Mouse (Mus musculus): ENCODE data around the gene Hsd17b13.
"Not testable (repeated sequence)": the region's sequence is repeated elsewhere in the genome, so short reads cannot be mapped to it uniquely, and the experiment has no call there.

The Hsd17b13 gene

DNA sequence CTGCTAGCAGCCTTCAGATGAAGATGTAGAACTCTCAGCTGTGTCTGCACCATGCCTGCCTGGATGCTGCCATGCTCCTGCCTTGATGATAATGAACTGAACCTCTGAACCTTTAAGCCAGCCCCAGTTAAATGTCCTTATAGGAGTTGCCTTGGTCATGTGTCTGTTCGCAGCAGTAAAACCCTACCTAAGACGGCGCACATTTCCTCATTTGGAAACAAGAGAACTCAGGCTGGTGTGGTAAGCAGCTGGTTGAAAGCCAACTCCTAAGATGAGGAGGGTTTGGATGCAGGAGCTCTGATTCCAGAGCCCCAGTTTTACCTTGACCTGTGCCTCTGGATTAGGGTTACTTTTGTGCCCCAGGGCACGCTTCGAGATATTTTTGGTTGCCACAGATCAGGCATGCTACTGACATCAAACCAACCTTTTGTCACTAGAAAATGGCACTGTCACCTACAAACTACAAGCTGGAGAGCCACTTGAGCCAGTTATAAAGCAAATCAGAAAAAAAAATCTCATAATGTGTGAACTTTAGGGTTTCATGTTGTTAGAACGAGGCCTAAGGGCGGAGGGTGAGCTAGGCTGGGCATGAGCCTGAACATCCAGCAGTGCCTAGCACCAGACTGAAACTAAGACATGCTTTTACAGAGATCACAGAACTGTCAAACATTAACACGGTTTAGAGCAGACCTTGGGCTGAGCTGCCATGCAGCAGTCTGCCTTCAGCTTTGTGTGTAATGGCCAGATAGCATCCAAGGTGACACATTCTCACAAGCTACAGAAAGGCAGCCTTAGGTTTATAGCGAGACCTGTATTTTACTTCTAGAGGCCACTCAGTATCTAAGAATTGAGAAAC is 3.7 kb upstream of the Hsd17b13 start:
- DNase-seq (ENCODE audit: low read depth, low spot score) = no peak

- no peak for DNase-seq (ENCODE audit: low read depth, low spot score)
These were observed 829 bp upstream of the Hsd17b13 start for GRCm38 (mm10) chr5:103977907-103978570.

DNA sequence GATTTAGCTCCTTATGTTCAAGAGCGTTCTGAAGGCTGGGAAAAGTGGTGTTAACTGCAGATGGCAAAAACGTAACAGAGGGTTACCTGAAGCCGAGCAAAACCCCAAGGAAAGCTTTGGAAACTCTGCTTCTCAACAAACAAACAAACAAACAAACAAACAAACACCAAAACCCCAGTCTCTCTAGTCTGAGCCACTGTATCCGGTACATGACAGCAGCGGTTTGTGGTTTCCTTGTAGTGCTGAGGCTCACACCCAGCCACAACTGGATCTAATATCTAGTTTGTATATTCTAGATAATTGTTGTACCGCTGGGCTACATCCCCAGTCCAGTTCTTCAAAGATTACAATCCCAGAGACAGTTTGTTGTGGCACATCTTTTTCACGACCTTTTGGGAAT is 1.5 kb downstream of the Hsd17b13 start:
- no peak for DNase-seq (ENCODE audit: low read depth, low spot score)

DNA sequence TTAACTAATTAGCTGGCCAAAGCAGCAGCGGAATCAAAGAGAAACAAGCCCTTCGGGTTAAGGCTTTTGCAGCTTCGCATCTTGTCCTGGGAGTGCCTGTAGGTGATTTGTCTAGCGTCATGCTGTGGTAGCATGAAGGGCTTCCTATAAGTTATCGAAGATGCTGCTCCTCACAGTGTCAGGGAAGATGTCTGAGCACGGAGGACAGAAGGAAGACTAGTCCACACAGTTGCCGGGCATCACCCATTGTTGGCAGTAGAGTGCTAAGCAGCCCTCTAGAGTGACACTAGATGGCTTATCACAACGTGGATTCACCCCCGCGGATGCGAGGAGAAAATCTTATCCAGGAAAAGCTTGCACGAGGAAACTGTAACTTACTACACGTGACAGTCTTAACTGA is 4.4 kb downstream of the Hsd17b13 start:
- DNase-seq (ENCODE audit: low read depth, low spot score) = peak; percentile 16

DNA sequence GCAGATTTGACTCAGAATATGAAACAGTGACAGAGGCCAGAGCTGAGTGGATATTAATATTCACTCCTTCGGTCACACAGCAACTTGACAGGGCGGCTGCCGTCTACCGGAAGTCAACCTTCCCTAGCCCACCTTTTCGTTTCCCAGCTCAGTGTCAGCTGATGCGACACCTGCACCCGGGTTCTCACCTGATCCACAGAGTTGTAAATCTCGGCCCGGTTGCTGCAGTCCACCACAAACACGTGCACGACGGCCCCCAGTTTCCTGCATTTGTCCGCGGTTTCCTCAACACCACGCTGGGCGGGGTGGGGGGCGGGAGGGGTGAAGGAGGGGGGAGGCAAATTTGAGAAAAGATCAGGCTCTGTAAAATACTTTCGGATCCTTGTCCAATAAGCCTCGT is 4.8 kb downstream of the Hsd17b13 start:
- no peak for DNase-seq (ENCODE audit: low read depth, low spot score)

DNA sequence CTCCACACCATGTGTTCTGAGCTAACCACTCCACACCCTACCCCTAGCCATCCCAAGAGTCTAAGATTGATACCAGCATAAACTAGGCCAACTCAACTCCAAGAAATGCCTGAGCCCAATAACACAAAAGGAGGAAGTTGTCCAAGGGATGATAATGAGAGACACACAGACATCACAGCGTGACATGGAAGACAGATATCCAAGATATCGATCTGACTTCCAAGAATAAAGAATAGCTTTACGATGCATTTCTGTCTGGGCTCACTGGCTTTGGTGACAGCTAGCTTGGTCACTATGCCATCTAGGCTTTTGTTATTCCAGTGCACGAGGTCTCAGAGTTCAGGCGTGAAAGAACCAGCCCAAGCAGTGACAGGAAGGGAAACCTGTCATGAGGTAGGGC is 6.2 kb downstream of the Hsd17b13 start:
- no peak for DNase-seq (ENCODE audit: low read depth, low spot score)

- DNase-seq (ENCODE audit: low read depth, low spot score) = no peak
These were observed 14.2 kb downstream of the Hsd17b13 start for GRCm38 (mm10) chr5:103962935-103963429.

DNA sequence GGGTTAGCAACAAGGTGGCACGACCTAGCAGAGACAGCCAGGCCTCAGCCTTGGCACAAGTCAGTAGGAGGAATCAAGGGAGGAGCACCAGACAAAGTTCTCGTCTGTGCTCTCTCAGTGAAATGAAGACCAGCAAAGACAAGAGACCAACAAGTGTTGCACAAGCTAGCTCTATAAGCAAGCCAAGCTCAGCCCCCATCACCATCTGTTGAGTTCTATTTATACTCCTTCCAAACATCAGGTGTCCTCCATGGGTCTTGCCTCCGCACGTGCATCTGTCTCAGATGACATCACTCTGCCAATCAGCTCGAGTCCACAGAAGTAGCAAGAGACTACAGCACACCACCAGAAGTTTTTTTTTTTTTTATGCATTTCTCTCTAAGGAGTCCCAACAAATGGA is 22.6 kb downstream of the Hsd17b13 start:
- peak; percentile 42 for DNase-seq (ENCODE audit: low read depth, low spot score)

DNA sequence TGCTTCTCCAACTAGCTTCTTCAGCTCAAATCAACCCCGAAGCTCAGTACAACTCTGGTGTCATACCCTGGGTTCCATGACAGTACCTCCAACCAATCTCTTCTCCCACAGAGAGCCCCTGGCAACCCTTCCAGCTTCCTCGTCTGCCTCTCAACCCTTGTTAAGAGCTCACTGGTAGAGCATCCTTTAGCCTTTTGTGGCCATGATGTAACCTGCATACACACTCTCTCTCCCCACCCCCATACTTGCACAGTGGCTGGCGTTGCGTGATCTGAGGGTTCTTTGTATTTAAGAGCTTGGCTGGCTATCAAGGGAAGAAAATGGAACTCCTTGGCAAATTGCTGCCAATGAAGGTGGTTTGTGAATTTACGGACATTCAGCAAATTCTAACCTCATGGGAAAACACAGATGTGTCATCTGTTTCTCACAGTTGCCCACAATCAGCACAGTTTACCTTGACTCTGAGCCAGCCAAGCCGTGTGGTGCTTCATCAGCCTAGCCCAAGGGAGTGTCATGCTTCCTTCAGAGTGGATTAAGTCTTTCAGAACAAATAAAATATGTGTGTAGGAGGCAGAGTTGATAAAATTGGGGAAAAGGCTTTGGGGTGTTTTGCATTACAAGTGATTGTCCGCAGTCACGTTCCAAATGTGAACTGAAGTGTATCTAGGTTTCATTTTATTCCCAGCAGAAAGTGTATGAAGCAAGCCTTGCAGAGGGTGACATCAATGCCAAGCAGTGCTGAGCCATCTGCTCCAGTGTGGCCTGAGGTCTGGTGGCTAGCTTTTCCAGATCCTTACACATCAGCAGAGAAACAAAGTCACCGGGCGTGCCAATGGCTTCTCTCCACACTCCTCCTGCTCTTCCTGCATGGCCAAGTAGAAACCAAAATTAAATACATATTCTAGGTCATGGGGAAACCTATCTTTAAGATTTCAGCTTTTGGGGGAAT is 23.8 kb downstream of the Hsd17b13 start:
- peak; percentile 69 for DNase-seq (ENCODE audit: low read depth, low spot score)

DNA sequence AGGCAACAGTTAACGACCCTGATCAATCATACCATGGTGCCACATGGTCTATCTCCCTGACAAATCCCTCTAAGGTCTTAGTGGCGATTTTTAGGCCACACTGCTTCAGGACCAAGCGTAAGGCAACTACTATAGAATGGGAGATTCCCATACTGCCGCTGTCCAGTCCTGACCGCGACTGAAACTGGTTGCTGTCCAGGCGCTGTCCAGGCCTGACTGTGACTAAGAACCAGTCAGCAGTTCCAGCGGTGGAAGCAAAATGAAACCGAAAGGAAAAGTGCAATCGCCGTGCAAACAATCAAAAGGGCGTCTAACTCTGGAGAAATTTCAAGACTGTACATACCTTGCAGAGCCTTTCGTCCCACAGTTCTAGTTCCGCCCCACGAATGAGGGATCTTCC is 27.1 kb downstream of the Hsd17b13 start:
- DNase-seq (ENCODE audit: low read depth, low spot score) = not testable (repeated sequence)

GRCm38 (mm10) chr5:103943183-103943582 is 34.0 kb downstream of the Hsd17b13 start:
- no peak for DNase-seq (ENCODE audit: low read depth, low spot score)

GRCm38 (mm10) chr5:103939856-103940255 is 37.4 kb downstream of the Hsd17b13 start:
- no peak for DNase-seq (ENCODE audit: low read depth, low spot score)

GRCm38 (mm10) chr5:103939350-103939652 is 37.9 kb downstream of the Hsd17b13 start:
- DNase-seq (ENCODE audit: low read depth, low spot score) = no peak

DNA sequence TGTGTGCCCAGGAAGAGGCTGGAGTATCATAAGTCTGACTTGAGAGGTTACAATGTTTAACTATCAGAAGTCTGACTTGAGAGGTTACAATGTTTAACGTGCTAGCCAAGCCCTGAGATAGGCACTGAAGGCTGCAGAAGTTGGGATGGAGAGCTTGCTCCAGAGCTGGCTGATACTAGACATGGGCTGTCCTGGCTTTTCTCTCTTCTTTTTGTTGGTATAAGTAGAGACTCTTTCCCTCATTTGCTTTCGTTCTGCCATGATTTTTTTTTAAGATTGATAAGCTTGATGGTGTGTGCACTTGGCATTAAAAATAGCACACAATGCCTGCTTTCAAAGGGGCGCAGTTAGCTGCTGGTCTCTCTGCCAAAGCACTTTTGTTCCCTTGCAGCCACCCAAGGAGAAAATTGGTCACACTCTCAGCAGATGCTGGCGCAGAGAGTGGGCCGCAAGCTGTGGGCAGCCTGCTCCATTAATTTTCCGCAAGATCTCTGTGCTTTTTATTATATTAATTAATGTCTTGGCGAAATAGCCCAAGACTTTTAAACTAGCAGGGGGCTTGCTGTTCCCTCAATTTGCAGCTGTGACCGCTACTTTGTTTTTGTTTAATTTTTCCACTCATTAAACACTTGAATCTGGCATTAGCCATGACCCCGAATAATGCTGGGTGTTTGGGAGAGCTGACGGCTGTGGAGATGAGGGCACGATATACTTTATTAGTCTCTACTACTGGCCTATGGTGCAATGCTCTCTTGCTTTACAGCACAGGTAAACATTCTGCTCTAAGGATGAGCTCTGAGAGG is 38.5 kb downstream of the Hsd17b13 start:
- peak; percentile 68 for DNase-seq (ENCODE audit: low read depth, low spot score)

DNA sequence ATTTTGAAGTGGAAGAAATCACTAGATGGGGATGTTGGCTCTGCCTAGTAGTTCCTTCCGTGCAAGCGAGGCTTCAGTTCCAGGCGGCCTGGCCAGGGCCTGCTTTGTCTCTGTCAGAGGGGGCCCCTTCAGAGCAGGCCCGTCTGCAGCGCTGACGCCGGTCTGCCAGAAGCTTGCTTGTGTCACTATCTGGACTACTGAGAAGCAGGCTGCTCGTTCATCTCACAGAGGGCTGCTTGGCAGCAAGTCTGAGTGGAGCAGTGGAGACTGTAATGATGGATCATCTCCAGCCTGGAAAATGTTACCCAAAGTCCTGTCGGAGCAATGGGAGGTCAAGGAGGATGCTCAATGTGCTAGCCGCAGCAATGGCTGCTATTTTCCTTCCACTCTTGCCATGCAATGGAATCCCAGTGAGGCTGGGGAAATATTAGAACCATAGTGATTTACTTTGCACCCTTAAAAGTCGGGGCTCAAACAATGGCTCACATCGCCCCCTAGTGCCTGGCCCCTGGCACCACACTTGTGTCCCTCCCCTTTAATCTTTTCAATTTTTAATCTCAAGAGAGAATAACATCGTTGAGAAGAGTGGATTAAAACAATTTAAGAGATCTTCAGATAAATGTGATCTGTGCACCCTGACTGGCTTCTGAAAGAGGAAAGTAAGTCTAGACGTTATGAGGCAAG is 40.2 kb downstream of the Hsd17b13 start:
- DNase-seq (ENCODE audit: low read depth, low spot score) = peak; percentile 54

GRCm38 (mm10) chr5:103931924-103932323 is 45.3 kb downstream of the Hsd17b13 start:
- not testable (repeated sequence) for DNase-seq (ENCODE audit: low read depth, low spot score)

DNA sequence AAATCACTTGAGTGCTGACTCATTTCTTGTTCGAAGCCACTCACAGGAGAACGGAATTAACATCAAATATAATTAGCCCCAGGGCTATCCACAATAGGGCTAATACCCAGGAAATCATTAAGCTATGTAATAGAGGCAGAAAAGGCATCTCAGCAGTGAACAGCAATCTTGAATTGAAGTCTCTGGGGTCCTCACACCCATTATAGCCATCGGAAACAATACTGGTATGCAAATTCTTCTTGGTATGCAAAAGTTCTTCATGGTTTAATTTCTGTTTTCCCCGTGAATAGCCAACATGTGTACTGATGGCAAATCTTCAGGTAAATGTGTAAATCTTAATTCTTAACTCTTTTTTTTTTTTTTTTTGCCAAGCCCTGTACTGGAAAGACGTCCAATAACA is 46.7 kb downstream of the Hsd17b13 start:
- no peak for DNase-seq (ENCODE audit: low read depth, low spot score)

GRCm38 (mm10) chr5:103928196-103928550 is 49.0 kb downstream of the Hsd17b13 start:
- DNase-seq (ENCODE audit: low read depth, low spot score) = no peak

- DNase-seq (ENCODE audit: low read depth, low spot score) = peak; percentile 88
These were observed 49.6 kb downstream of the Hsd17b13 start for GRCm38 (mm10) chr5:103927429-103928195.

GRCm38 (mm10) chr5:103926398-103926797 is 50.8 kb downstream of the Hsd17b13 start:
- DNase-seq (ENCODE audit: low read depth, low spot score) = peak; percentile 47

Measured in brain, adult 2 months (tissue).